Mouse (Mus musculus): ENCODE results near the gene S1pr5. TPM values are rescaled to one million over a fixed set of nuclear protein-coding genes. Genes with fewer than 3 reads are reported as not detected.

Gene S1pr5
- polyA plus RNA-seq, 1 experiment from 2014 or later = not detected

- Histone ChIP-seq H3K9me3 (replicated peaks; ENCODE audit: low read length) (no peaks in the 10 kb centered on the region), H3K27ac (no peak overlapping the region), H3K4me3 (replicated peaks; ENCODE audit: low read depth, low read length) (no peak overlapping the region), H3K27me3 (ENCODE audit: insufficient read depth, low read length) (no peaks in the 10 kb centered on the region), H3K4me2 (ENCODE audit: low read length) (no peak overlapping the region), H3K9ac (ENCODE audit: low read depth, low read length) (no peak overlapping the region), H3K4me1 (replicated peaks; ENCODE audit: insufficient read depth, low read length) (peaks cover 10% of the 10 kb centered on the region), H3K36me3 (ENCODE audit: insufficient read depth, low read length) (peaks cover 19% of the 10 kb centered on the region)
- 81% methylated on average over 4 of the region's 4 CpGs for WGBS
- no peak for TF ChIP-seq CTCF (IDR thresholded peaks at IDR 0.05; ENCODE audit: low read depth)
- ATAC-seq (replicated peaks; ENCODE audit: low FRiP score, low read depth) (no peak), DNase-seq (ENCODE audit: low spot score) (no peak)
Measured at GRCm38 (mm10) chr9:21235341-21235740, 12.9 kb downstream of the S1pr5 start.

DNA sequence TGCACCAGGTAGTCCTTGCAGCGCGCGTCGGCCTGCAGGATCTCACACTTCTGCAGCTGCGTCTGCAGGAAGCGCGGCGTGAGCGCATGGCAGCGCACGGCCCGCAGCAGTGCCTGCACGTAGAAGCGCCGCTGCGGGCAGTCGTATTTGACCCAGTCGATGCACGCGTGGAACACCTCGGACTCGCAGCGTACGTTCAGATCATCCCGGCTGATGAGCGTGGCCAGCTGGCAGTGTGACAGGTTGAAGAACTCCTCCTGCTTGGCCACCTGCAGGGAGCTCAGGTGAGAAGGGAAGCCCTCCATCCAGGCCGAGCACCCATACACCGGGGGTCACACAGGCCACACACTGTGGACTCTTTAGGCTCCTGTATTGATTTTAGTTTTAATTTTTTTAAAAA lies 14.4 kb downstream of the S1pr5 start:
- Histone ChIP-seq H3K4me2 (ENCODE audit: low read length) (no peak overlapping the region), H3K4me3 (replicated peaks; ENCODE audit: low read depth, low read length) (no peak overlapping the region), H3K27me3 (ENCODE audit: insufficient read depth, low read length) (no peaks in the 10 kb centered on the region), H3K9me3 (replicated peaks; ENCODE audit: low read length) (no peaks in the 10 kb centered on the region), H3K9ac (ENCODE audit: low read depth, low read length) (no peak overlapping the region), H3K36me3 (ENCODE audit: insufficient read depth, low read length) (peaks cover 19% of the 10 kb centered on the region), H3K4me1 (replicated peaks; ENCODE audit: insufficient read depth, low read length) (peaks cover 10% of the 10 kb centered on the region), H3K27ac (no peak overlapping the region)
- WGBS = 89% methylated on average over 28 of the region's 28 CpGs
- DNase-seq (ENCODE audit: low spot score) (no peak), ATAC-seq (replicated peaks; ENCODE audit: low FRiP score, low read depth) (no peak)
- TF ChIP-seq CTCF (IDR thresholded peaks at IDR 0.05; ENCODE audit: low read depth) = no peak

DNA sequence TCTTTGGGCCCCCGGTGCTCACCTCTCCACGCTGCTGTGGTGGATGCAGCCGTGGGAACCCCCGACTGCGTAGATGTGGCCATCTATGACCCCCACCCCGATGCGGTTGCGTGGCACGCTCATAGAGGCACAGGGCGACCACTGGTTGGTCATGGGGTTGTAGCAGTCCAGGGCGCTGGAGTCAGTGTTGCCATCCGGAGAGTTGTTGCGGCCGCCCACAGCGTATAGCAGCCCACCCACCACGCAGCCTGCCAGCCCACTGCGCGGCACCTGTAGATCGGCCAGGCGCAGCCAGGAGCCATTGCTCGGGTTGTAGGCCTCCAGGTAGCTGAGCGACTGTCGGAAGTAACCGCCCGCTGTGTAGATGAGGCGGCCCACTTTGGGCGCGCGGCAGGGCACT lies 14.9 kb downstream of the S1pr5 start:
- no peaks in the 10 kb centered on the region for H3K9me3 ChIP-seq (replicated peaks; ENCODE audit: low read length)
- H3K27me3 ChIP-seq (ENCODE audit: insufficient read depth, low read length) = no peaks in the 10 kb centered on the region
- TF ChIP-seq CTCF (IDR thresholded peaks at IDR 0.05; ENCODE audit: low read depth) = no peak
- peaks cover 10% of the 10 kb centered on the region for H3K4me1 ChIP-seq (replicated peaks; ENCODE audit: insufficient read depth, low read length)
- H3K36me3 ChIP-seq (ENCODE audit: insufficient read depth, low read length) = peaks cover 19% of the 10 kb centered on the region
- no peak overlapping the region for H3K4me2 ChIP-seq (ENCODE audit: low read length)
- ATAC-seq (replicated peaks; ENCODE audit: low FRiP score, low read depth) (no peak), DNase-seq (ENCODE audit: low spot score) (no peak)
- 95% methylated on average over 29 of the region's 29 CpGs for WGBS
- no peak overlapping the region for H3K27ac ChIP-seq
- no peak overlapping the region for H3K4me3 ChIP-seq (replicated peaks; ENCODE audit: low read depth, low read length)
- H3K9ac ChIP-seq (ENCODE audit: low read depth, low read length) = no peak overlapping the region

DNA sequence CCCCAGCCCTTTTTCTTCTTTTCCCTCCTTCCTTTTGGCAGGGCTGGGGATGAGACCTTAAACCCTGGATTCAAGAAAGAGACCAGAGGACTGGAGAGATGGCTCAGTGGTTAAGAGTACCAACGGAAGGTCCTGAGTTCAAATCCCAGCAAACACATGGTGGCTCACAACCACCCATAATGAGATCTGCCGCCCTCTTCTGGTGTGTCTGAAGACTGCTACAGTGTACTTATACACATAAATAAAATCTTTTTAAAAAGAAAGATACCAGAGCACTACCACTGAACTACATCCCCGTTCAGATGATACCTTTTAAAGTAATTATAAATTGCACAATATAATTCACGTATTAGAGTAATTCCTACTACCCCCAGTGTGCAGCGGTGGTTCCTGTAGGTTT lies 15.4 kb downstream of the S1pr5 start:
- Histone ChIP-seq H3K9ac (ENCODE audit: low read depth, low read length) (no peak overlapping the region), H3K27me3 (ENCODE audit: insufficient read depth, low read length) (no peaks in the 10 kb centered on the region), H3K27ac (no peak overlapping the region), H3K4me1 (replicated peaks; ENCODE audit: insufficient read depth, low read length) (peaks cover 12% of the 10 kb centered on the region), H3K36me3 (ENCODE audit: insufficient read depth, low read length) (peaks cover 19% of the 10 kb centered on the region), H3K4me3 (replicated peaks; ENCODE audit: low read depth, low read length) (no peak overlapping the region), H3K4me2 (ENCODE audit: low read length) (no peak overlapping the region), H3K9me3 (replicated peaks; ENCODE audit: low read length) (no peaks in the 10 kb centered on the region)
- no peak for TF ChIP-seq CTCF (IDR thresholded peaks at IDR 0.05; ENCODE audit: low read depth)
- WGBS = 88% methylated on average over 5 of the region's 5 CpGs
- no peak for DNase-seq (ENCODE audit: low spot score)
- no peak for ATAC-seq (replicated peaks; ENCODE audit: low FRiP score, low read depth)

- no peak overlapping the region for H3K27ac ChIP-seq
- H3K36me3 ChIP-seq (ENCODE audit: insufficient read depth, low read length) = peaks cover 19% of the 10 kb centered on the region
- DNase-seq (ENCODE audit: low spot score) = no peak
- no peak for TF ChIP-seq CTCF (IDR thresholded peaks at IDR 0.05; ENCODE audit: low read depth)
- H3K4me1 ChIP-seq (replicated peaks; ENCODE audit: insufficient read depth, low read length) = 0 out of 2 replicates have a peak, but pooled peaks cover 11% of the 10 kb centered on the region
- 0 out of 2 replicates have a peak, but pooled peaks have one; percentile 10 for ATAC-seq (replicated peaks; ENCODE audit: low FRiP score, low read depth)
- no peak overlapping the region for H3K4me2 ChIP-seq (ENCODE audit: low read length)
- H3K9me3 ChIP-seq (replicated peaks; ENCODE audit: low read length) = no peaks in the 10 kb centered on the region
- H3K9ac ChIP-seq (ENCODE audit: low read depth, low read length) = no peak overlapping the region
- H3K4me3 ChIP-seq (replicated peaks; ENCODE audit: low read depth, low read length) = no peak overlapping the region
- WGBS = 66% methylated on average over 23 of the region's 23 CpGs
- H3K27me3 ChIP-seq (ENCODE audit: insufficient read depth, low read length) = no peaks in the 10 kb centered on the region
Measured at GRCm38 (mm10) chr9:21231551-21231950, 16.7 kb downstream of the S1pr5 start.

- no peak overlapping the region for H3K27ac ChIP-seq
- 13% methylated on average over 16 of the region's 16 CpGs for WGBS
- peak overlapping the region; percentile 35; the same call in 1 of the 2 replicates for H3K9ac ChIP-seq (ENCODE audit: low read depth, low read length)
- TF ChIP-seq CTCF (IDR thresholded peaks at IDR 0.05; ENCODE audit: low read depth) = no peak
- no peaks in the 10 kb centered on the region for H3K36me3 ChIP-seq (ENCODE audit: insufficient read depth, low read length)
- DNase-seq (ENCODE audit: low spot score) (peak; percentile 52), ATAC-seq (replicated peaks; ENCODE audit: low FRiP score, low read depth) (peak; percentile 23; the same call in 1 of the 2 replicates)
- no peaks in the 10 kb centered on the region for H3K27me3 ChIP-seq (ENCODE audit: insufficient read depth, low read length)
- peak overlapping the region; percentile 60 for H3K4me2 ChIP-seq (ENCODE audit: low read length)
- no peaks in the 10 kb centered on the region for H3K9me3 ChIP-seq (replicated peaks; ENCODE audit: low read length)
- peak overlapping the region; percentile 11 for H3K4me3 ChIP-seq (replicated peaks; ENCODE audit: low read depth, low read length)
- H3K4me1 ChIP-seq (replicated peaks; ENCODE audit: insufficient read depth, low read length) = 0 out of 2 replicates have a peak, but pooled peaks cover 11% of the 10 kb centered on the region
Measured at GRCm38 (mm10) chr9:21227342-21227741, 20.9 kb downstream of the S1pr5 start.

- Histone ChIP-seq H3K27ac (peak overlapping the region; percentile 14; the same call in 1 of the 2 replicates), H3K27me3 (ENCODE audit: insufficient read depth, low read length) (no peaks in the 10 kb centered on the region), H3K36me3 (ENCODE audit: insufficient read depth, low read length) (no peaks in the 10 kb centered on the region), H3K9ac (ENCODE audit: low read depth, low read length) (no peak overlapping the region), H3K9me3 (replicated peaks; ENCODE audit: low read length) (no peaks in the 10 kb centered on the region), H3K4me1 (replicated peaks; ENCODE audit: insufficient read depth, low read length) (peaks cover 15% of the 10 kb centered on the region; the same call in 1 of the 2 replicates), H3K4me2 (ENCODE audit: low read length) (peak overlapping the region; percentile 47), H3K4me3 (replicated peaks; ENCODE audit: low read depth, low read length) (peak overlapping the region; percentile 8)
- TF ChIP-seq CTCF (IDR thresholded peaks at IDR 0.05; ENCODE audit: low read depth) = no peak
- WGBS = 5% methylated on average over 7 of the region's 7 CpGs
- DNase-seq (ENCODE audit: low spot score) = no peak
- ATAC-seq (replicated peaks; ENCODE audit: low FRiP score, low read depth) = no peak; the same call in 1 of the 2 replicates
Measured at GRCm38 (mm10) chr9:21225415-21225758, 22.9 kb downstream of the S1pr5 start.

All from kidney, postnatal 0 days (tissue).